Mouse (Mus musculus) cerebellum, postnatal 10 days (tissue): ENCODE results near the gene Dmrtb1.

ENCODE experiments used
- DNase-seq, 2 experiments: peaks; one replicate each; pipeline ENCODE4 v3.0.0; 2021; ENCODE audit warnings: mixed read lengths in 2 of 2

Gene Dmrtb1

DNA sequence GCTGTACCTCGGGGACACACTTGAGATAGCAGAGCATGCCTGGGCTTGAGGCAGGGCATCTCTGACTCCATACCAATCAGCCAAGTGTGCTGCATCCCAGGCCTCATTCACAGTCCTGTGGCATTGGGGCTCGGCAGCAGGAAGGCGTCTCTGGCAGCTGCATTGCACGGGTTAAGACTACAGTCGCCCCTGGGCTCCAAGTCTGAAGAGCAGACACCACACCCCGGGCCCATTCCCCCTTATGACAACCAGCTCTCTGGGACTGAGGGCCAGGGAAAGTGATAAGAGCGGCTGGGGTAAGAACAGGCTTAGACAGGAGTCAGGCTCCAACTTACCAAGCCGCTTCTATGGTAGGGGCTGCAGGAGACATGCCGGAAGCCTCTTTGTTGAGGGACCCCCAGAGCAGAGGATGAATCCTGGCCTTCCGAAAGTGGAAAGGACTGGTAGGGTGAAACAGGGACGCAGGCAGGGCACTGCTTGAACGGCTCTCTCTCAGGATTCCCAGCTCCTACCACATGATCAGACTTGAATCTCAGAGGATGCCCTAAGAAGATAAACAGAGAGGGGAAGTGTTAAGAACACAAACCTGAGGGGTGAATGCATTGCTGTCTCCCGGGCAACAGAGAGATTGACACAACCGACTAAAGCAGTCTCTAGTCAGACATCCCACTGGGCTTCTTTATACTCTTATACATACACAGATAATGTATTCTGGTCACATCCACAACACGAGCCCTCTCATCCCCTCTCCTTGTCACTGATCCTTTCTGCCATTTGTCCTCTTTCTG is 3.5 kb downstream of the Dmrtb1 start:
- DNase-seq: no peak

- DNase-seq: no peak
Measured at GRCm38 (mm10) chr4:107675645-107676044, 8.4 kb downstream of the Dmrtb1 start.

- DNase-seq: no peak
Measured at GRCm38 (mm10) chr4:107674322-107674644, 9.7 kb downstream of the Dmrtb1 start.

DNA sequence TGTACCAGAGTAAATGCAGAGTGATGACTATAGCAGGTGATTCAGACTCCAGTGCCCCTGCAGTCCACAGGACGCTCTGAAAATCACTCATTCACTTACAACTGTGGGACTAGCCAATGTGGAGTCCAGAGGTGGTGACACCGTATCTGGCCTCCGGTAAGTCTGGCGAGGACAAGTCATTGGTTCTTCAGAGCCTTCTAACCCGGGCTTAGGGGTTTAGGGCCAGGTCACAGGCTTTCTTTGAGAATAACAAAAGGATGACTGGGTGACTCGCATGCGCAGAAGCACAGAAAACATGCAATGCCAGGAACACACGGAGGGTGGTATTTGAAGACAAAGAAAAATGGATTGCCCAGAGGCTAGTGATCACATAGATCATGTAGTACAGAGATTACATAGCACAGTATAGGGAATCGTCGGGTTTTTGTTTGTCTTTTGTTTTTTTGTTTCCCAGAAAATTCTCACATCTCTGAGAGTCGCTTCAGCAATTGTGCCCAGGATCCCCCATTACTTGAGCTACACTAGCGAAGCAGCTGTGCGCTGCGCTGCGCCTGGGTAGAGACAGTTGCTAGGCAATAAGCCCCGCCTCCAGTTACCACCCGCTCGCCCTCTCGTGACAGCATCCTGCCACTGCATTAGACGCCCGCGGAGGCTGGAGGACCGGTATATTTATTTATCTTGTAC is 10.2 kb downstream of the Dmrtb1 start:
- peak; percentile 91 for DNase-seq

DNA sequence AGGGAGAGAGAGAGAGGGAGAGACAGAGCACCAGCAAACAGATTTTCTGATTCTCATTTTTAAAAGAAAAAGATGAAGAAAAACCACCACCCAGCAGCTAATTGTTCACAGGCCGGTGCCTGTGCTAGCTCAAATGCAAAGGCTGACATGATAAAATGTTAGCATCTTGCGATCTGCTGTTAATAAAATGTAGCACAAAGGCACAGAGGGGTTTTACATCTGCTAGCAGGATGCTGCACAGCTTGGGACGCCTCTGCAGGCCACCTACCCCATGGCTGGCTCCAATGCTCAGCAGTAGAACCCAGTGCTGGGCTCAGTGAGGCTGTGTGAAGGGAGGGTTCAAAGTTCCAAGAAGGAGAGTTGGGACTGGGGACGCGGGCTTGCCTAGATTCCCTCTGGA is 13.3 kb downstream of the Dmrtb1 start:
- no peak for DNase-seq

DNA sequence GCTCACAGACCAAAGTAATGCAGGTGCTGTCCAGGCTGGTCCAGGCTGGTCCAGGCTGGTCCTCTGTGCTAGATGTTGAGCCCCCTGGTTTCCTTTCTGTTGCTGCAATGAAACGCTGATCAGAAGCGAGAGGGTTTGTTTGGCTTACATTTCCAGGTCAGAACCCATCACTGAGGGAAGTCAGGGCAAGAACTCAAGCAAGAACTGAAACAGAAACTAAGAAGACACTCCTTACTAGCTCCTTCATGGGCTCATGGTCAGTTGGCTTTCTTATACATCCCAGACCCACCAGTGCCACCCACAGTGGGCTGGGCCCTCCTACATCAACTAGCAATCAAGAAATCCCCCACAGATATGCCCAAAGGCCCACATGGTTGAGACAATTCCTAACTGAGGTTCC is 15.5 kb downstream of the Dmrtb1 start:
- DNase-seq: no peak

- DNase-seq: peak; percentile 77 to 87
Measured at GRCm38 (mm10) chr4:107660649-107661048, 23.4 kb downstream of the Dmrtb1 start.

GRCm38 (mm10) chr4:107653280-107653643 is 30.8 kb downstream of the Dmrtb1 start:
- DNase-seq: no peak

DNA sequence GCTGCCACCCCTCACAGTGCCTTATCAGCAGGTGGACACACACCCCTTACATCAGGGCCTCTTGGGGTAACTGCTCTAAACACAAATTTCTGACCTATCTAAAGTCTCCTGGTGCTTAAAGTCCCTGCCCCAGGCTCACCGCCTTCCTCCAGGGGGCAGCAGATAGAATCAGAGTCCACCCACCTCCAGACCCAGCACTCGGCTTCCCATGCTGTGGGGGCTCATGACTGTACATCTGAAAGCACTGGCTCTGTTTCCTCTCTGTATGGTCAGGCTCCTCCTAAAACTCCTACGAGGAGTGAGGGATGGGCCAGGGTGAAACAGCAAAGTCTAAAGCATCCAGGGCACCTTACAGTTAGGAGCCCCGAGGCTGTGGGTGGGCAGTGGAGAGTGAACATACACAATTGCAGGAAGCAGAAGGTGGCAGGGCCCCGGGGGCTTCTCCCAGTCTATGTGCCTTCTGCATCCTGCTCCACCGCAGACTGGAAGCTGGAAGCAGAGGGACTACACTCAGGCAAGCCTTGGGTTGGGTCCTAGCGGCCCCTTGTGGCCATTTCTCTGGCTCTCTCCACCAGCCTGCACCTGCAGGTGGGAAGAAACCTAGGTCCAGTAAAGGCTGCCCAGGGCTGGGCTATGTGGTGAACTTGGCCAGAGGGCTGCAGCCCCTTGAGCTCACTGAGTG is 31.3 kb downstream of the Dmrtb1 start:
- DNase-seq: peak; percentile 96 to 97

DNA sequence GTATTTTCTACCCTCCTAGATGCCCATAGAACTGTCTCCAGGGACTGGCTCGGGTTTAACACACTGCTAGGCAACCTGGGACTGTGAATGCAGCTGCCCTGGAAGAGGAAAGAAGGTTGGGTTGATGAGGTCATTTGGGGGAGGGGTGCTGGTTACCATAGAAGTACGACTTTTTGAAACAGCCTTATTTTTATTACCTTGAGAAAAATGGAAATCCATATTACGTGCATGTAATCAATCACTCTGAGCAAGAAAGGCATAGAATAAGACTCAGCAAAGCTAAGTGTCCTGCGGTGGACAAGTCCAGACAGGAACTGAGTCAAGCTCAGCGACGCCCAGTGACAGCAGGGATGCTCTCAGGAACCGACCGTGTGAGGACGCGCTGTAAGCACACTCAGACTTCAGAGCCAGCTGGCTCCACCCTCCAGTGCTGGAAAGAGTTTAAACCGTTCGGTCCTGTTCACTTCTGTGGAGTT is 33.0 kb downstream of the Dmrtb1 start:
- peak; percentile 71 to 80 for DNase-seq

- DNase-seq: no peak
Measured at GRCm38 (mm10) chr4:107648959-107649485, 35.0 kb downstream of the Dmrtb1 start.

DNA sequence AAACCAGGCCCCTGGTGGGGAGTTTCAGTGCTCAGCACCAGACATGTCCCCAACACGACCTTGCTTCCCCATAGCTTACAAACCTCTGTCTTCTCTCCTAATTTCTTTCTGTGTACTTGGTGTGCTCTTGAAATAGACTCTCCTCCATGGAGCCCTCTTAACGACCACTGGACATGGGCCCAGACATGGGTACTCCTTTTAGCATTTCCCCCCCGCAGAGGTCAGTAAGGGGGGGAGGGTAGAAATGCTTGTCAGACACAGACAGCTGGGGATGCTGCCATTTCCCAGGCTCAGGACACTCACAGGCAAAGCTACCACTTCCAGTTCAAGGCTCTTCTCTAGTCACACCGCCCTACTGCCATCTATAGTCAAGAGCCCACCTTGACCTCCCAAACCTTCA is 42.4 kb downstream of the Dmrtb1 start:
- DNase-seq: no peak

- DNase-seq: no peak
Measured at GRCm38 (mm10) chr4:107638303-107638702, 45.7 kb downstream of the Dmrtb1 start.

DNA sequence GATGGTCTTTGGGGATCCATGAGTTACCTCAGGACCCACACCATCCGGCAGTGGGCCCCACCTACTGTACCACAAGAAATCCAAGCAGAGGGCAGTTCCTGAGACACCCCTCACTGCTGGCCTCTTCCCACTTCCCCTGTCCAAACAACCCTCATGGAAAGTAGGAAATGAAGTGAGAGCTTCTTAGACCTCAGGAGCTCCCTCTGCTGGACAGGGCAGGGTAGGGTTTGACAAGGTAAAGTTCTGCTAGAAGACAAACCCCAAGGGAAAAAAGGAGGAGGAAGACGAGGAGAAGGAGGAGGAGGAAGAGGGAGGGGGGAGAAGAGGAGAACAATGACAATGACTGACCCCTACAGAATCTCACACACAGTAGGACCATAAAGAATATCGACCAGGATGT is 46.4 kb downstream of the Dmrtb1 start:
- peak; percentile 57 to 58 for DNase-seq

DNA sequence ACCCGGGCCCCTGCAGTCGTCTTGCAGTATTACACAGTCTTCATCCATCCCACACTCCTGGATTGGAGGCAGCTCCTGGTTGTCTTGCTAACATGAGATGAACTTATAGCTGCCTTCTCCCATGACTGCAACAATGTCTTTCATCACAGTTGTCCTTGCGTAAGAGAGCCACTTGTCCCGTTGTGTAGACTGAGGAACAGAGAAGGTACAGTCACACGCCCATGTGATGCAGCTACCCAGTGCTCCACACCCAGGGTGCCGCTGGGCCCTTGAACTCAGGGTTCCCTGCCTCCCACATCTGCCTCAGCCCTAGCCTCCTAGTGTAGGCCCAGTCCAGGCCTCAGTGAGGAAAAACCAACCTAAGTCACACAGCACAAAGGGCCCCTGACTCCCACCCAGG is 47.9 kb downstream of the Dmrtb1 start:
- no peak for DNase-seq

DNA sequence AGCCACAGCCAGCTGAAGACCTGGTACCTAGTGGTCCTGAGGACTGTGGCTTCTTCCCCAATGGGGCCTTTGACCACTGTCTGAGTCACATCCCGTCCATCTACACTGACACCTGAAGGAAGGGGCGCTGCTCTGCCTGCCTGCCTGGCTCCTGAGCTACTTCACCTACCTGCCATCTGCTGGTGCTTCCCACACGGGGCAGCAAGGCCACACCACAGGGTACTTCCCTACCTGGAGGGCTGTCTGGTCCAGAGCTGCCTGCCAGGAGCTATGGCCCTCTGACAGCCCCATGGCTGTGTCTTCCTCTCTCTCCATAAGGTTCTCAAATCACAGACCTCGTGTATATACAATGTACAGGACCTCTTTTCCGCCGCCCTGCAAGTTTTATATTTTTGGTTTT is 49.4 kb downstream of the Dmrtb1 start:
- peak; percentile 47 to 49 for DNase-seq

- DNase-seq: peak; percentile 52 to 55
Measured at GRCm38 (mm10) chr4:107628921-107629411, 55.1 kb downstream of the Dmrtb1 start.

DNA sequence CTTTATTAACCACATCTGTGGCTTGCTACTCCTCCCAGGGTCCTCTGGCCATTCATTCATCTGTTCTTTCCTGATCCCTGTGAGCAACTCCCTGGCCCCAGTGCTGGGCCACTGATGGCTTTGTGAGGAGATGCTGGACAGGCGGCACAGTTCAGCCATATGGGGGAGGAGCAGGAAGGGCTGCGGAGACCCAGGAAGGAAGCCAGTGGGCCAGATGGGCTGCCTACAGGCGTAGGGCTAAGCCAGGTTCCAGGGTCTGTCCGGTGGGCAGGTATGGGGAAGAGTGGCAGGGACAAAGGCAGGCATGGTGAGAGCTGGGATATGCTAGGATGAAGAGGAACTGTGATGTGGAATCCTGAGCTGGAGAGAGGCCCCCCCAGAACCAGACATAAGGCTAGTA is 55.8 kb downstream of the Dmrtb1 start:
- peak; percentile 90 to 93 for DNase-seq
